Mouse (Mus musculus) myocyte (in vitro differentiated cells): ENCODE results near the gene Gm10642. TPM values are rescaled to one million over a fixed set of nuclear protein-coding genes. Genes with fewer than 3 reads are reported as not detected.

ENCODE experiments used
- H3K27me3 ChIP-seq: one replicate; pipeline ENCODE4 v1.6.1; 2011; ENCODE audit not compliant: control insufficient read depth, insufficient read depth, insufficient read length
- H3K36me3 ChIP-seq: one replicate; pipeline ENCODE4 v1.6.1; 2011; ENCODE audit not compliant: control insufficient read depth, insufficient read depth
- H3K4me2 ChIP-seq: one replicate; pipeline ENCODE4 v1.6.1; 2011; ENCODE audit warnings: low read depth, control low read depth
- H3K4me3 ChIP-seq: one replicate; pipeline ENCODE4 v1.5.1; 2011; ENCODE audit warnings: mild to moderate bottlenecking, control low read depth, moderate library complexity
- H3K79me2 ChIP-seq: one replicate; pipeline ENCODE4 v1.6.1; 2011; ENCODE audit not compliant: control insufficient read depth, insufficient read depth
- H3ac ChIP-seq: one replicate; pipeline ENCODE4 v1.6.1; 2011; ENCODE audit not compliant: control insufficient read depth, insufficient read length
- CEBPB ChIP-seq: IDR thresholded peaks from 2 replicates; pipeline ENCODE4 v1.6.1; 2011; ENCODE audit warnings: mild to moderate bottlenecking, moderate library complexity; ENCODE audit not compliant: poor library complexity, insufficient read depth, severe bottlenecking
- E2F4 ChIP-seq: IDR thresholded peaks from one replicate; pipeline ENCODE4 v1.6.1; 2011; ENCODE audit warnings: mild to moderate bottlenecking, control low read depth, moderate library complexity; ENCODE audit not compliant: insufficient read depth
- MAX ChIP-seq: IDR thresholded peaks from one replicate; pipeline ENCODE4 v1.6.1; 2011; ENCODE audit warnings: low read depth, mild to moderate bottlenecking, control low read depth
- MYOD1 ChIP-seq, 3 experiments: IDR thresholded peaks; one replicate each; pipeline ENCODE4 v1.6.1; 2011; ENCODE audit warnings: control low read depth in 2 of 3, low read depth in 2 of 3, mild to moderate bottlenecking in 2 of 3, moderate library complexity in 1 of 3; ENCODE audit not compliant: insufficient read length in 2 of 3, control insufficient read depth in 1 of 3
- MYOG ChIP-seq, 3 experiments: IDR thresholded peaks; one replicate each; pipeline ENCODE4 v1.6.1; 2011; ENCODE audit warnings: control low read depth in 2 of 3, low read depth in 2 of 3, mild to moderate bottlenecking in 2 of 3; ENCODE audit not compliant: insufficient read length in 2 of 3, control insufficient read depth in 1 of 3, insufficient read depth in 1 of 3
- POLR2A ChIP-seq: IDR thresholded peaks from one replicate; pipeline ENCODE4 v1.6.1; 2011; ENCODE audit warnings: low read depth, mild to moderate bottlenecking, control low read depth, moderate library complexity; ENCODE audit not compliant: insufficient read length
- POLR2AphosphoS2 ChIP-seq: IDR thresholded peaks from one replicate; pipeline ENCODE4 v1.6.1; 2011; ENCODE audit warnings: low read depth, control low read depth; ENCODE audit not compliant: insufficient read length
- REST ChIP-seq: IDR thresholded peaks from one replicate; pipeline ENCODE4 v1.6.1; 2011; ENCODE audit warnings: mild to moderate bottlenecking, control low read depth, moderate library complexity; ENCODE audit not compliant: insufficient read depth, insufficient read length
- SRF ChIP-seq: IDR thresholded peaks from one replicate; pipeline ENCODE4 v1.6.1; 2011; ENCODE audit warnings: low read depth; ENCODE audit not compliant: control insufficient read depth, insufficient read length
- TCF12 ChIP-seq: IDR thresholded peaks from one replicate; pipeline ENCODE4 v1.6.1; 2011; ENCODE audit warnings: mild to moderate bottlenecking, control low read depth; ENCODE audit not compliant: poor library complexity, insufficient read depth, severe bottlenecking
- TCF3 ChIP-seq: IDR thresholded peaks from one replicate; pipeline ENCODE4 v1.6.1; 2011; ENCODE audit warnings: low read depth, control low read depth; ENCODE audit not compliant: insufficient read length
- USF1 ChIP-seq: IDR thresholded peaks from one replicate; pipeline ENCODE4 v1.6.1; 2011; ENCODE audit warnings: low read depth, mild to moderate bottlenecking, control low read depth, moderate library complexity
- polyA plus RNA-seq: library from polyadenylated mRNA; unstranded; fragments of >200 nt; fragmentation: generic; extraction: Trizol; gene quantifications from one replicate; pipeline ENCODE4 v1.2.1, GENCODE M21; 2012; ENCODE audit warnings: missing spikeins

Gene Gm10642
- polyA plus RNA-seq, 1 experiment = 0.48 TPM

DNA sequence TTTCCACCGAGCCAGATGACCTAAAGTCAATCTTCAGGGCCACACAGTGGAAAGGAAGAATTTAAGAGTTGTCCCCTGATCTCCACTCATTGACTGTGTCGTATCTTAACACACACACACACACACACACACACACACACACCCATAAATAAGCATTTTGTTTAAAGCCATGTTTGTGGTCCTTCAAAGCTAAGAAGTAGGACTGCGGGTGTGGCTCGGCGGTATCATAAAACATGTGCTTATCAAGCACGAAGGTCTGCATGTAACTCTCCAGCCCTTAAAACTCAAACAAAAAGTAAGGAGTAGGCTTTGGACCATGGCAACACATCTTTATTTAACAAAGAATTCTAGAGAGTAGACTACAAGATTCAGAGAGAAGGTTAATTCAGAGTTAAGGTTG, 14.3 kb downstream of the Gm10642 start:
- no peaks in the 10 kb centered on the region for H3K79me2 ChIP-seq
- TF ChIP-seq CEBPB (no peak), REST (no peak), E2F4 (no peak), POLR2A (no peak)
- H3K4me2 ChIP-seq = no peak overlapping the region
- H3K36me3 ChIP-seq = no peaks in the 10 kb centered on the region
- H3K27me3 ChIP-seq = no peaks in the 10 kb centered on the region
- no peak overlapping the region for H3ac ChIP-seq
- H3K4me3 ChIP-seq = no peak overlapping the region

DNA sequence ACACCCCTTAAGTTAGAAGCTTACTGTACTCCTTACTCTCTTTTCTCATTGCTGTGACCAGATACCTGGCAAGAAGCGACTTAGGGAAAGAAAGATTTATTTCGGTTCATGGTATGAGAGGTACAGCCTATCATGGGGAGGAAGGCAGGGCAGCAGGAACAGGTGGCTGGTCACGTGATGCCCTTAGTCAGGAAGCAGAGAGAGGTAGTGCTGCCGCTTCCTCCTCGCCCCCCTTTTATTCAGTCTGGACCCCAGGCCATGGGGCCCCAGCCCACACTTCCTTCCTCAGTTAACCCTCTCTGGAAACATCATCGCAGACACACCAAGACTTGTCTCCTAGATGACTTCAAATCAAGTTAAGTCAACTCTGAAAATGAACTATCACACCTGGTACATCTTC, 15.2 kb downstream of the Gm10642 start:
- Histone ChIP-seq H3K79me2 (no peaks in the 10 kb centered on the region), H3K36me3 (no peaks in the 10 kb centered on the region), H3K4me2 (no peak overlapping the region), H3K27me3 (no peaks in the 10 kb centered on the region), H3K4me3 (no peak overlapping the region), H3ac (no peak overlapping the region)
- no peak for TF ChIP-seq TCF3
- TF ChIP-seq MYOD1 (IDR thresholded peaks at IDR 0.05; ENCODE audit: control insufficient read depth in 1 of 3, insufficient read length in 2 of 3, low read depth in 2 of 3) = no peak
- TF ChIP-seq SRF = no peak
- TF ChIP-seq POLR2A = no peak
- no peak for TF ChIP-seq POLR2AphosphoS2
- no peak for TF ChIP-seq MAX
- TF ChIP-seq REST = no peak
- no peak for TF ChIP-seq USF1
- no peak for TF ChIP-seq E2F4
- no peak for TF ChIP-seq MYOG (IDR thresholded peaks at IDR 0.05; ENCODE audit: control insufficient read depth in 1 of 3, insufficient read depth in 1 of 3, insufficient read length in 2 of 3, low read depth in 2 of 3)
- no peak for TF ChIP-seq CEBPB
- no peak for TF ChIP-seq TCF12

DNA sequence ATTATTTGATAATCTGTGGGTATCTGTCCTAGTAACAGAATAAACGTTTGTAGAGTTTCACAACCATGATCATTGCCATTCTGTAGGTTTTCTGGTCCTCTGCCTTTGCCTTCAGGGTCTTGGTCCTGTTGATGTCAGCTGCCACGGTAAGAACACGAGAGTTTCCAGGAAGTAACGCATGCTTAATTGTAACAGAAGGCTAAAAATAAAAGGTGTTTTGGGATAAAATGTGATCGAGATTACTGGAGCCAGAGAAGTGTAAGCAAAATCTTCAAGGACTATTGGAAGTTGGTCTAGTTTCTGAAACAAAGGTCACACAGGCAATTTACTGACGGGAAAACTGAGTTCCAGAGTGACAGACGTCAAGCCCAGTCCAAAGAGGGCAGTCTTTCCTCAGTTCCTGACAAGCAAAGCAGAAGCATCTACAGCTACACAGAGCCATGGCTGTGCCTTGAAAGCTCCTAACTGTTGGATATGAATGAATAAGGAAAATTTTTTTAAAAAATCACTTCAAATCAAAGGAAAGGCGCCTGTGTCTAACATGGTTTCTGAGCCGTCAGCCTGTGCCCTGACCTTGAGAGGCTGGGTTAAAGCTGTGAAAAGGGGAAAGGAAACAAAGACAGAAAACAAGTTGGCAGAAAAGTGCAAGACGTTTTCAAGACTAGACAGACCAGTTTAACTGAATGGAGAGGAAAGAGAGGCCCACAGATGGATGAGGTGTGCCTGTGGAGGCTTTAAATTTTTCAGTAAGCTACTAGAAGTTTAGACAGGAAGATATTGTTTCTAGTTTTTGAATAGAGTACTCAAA, 15.9 kb downstream of the Gm10642 start:
- H3ac ChIP-seq = no peak overlapping the region
- TF ChIP-seq USF1 = no peak
- no peak for TF ChIP-seq MAX
- TF ChIP-seq TCF3 = no peak
- no peak for TF ChIP-seq MYOD1 (IDR thresholded peaks at IDR 0.05; ENCODE audit: control insufficient read depth in 1 of 3, insufficient read length in 2 of 3, low read depth in 2 of 3)
- no peak for TF ChIP-seq SRF
- no peak for TF ChIP-seq CEBPB
- TF ChIP-seq E2F4 = no peak
- no peak for TF ChIP-seq MYOG (IDR thresholded peaks at IDR 0.05; ENCODE audit: control insufficient read depth in 1 of 3, insufficient read depth in 1 of 3, insufficient read length in 2 of 3, low read depth in 2 of 3)
- no peak for TF ChIP-seq POLR2AphosphoS2
- no peak for TF ChIP-seq TCF12
- H3K27me3 ChIP-seq = no peaks in the 10 kb centered on the region
- H3K4me2 ChIP-seq = no peak overlapping the region
- no peak overlapping the region for H3K4me3 ChIP-seq
- no peaks in the 10 kb centered on the region for H3K36me3 ChIP-seq
- no peaks in the 10 kb centered on the region for H3K79me2 ChIP-seq

GRCm38 (mm10) chr9:70673656-70674055, 17.6 kb downstream of the Gm10642 start:
- Histone ChIP-seq H3K4me2 (no peak overlapping the region), H3ac (no peak overlapping the region), H3K36me3 (no peaks in the 10 kb centered on the region), H3K27me3 (no peaks in the 10 kb centered on the region), H3K79me2 (no peaks in the 10 kb centered on the region), H3K4me3 (no peak overlapping the region)
- TF ChIP-seq POLR2AphosphoS2 (no peak), MYOD1 (IDR thresholded peaks at IDR 0.05; ENCODE audit: control insufficient read depth in 1 of 3, insufficient read length in 2 of 3, low read depth in 2 of 3) (no peak), CEBPB (no peak), USF1 (no peak), SRF (no peak), E2F4 (no peak), MAX (no peak)

DNA sequence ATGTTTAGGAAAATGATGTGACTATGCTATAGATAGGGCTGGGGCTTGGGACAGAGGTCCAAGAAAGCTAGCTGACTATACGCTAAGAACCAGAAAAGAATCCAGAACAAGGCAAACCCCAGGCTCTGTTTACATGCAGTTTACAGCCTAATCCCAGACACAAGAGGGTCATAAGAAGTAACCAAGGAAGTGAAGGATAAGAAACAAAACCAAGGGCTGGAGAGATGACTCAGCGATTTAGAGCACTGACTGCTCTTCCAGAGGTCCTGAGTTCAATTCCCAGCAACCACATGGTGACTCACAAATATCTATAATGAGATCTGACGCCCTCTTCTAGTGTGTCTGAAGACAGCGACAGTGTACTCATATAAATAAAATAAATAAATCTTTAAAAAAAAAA, 19.1 kb downstream of the Gm10642 start:
- no peaks in the 10 kb centered on the region for H3K36me3 ChIP-seq
- no peak overlapping the region for H3ac ChIP-seq
- H3K4me2 ChIP-seq = no peak overlapping the region
- no peak overlapping the region for H3K4me3 ChIP-seq
- peaks cover 7% of the 10 kb centered on the region for H3K79me2 ChIP-seq
- no peaks in the 10 kb centered on the region for H3K27me3 ChIP-seq
- TF ChIP-seq USF1 (no peak), POLR2A (no peak), SRF (no peak), REST (no peak), MAX (no peak), POLR2AphosphoS2 (no peak), CEBPB (no peak), TCF12 (no peak), E2F4 (no peak), TCF3 (no peak), MYOG (IDR thresholded peaks at IDR 0.05; ENCODE audit: control insufficient read depth in 1 of 3, insufficient read depth in 1 of 3, insufficient read length in 2 of 3, low read depth in 2 of 3) (no peak), MYOD1 (IDR thresholded peaks at IDR 0.05; ENCODE audit: control insufficient read depth in 1 of 3, insufficient read length in 2 of 3, low read depth in 2 of 3) (no peak)
